Mouse (Mus musculus) megakaryocyte, embryonic 14.5 days (primary cell): ENCODE results near the gene Traf3.

Experiments used
- FLI1 ChIP-seq: IDR thresholded peaks from 2 replicates; pipeline ENCODE4 v1.6.1; 2012; ENCODE audit warnings: low read length, inconsistent platforms, mixed read lengths
- GATA1 ChIP-seq: IDR thresholded peaks from 3 replicates; pipeline ENCODE4 v1.6.1; 2012; ENCODE audit warnings: mixed read lengths, low read length, inconsistent platforms, borderline replicate concordance

GRCm38 (mm10) chr12:111153946-111154345 is 12.2 kb upstream of the Traf3 start:
- TF ChIP-seq GATA1 (no peak), FLI1 (no peak)
